Mouse (Mus musculus) heart, adult 8-10 months (tissue): ENCODE measurements around the gene Hs3st4. TPM values are rescaled to one million over a fixed set of nuclear protein-coding genes. Genes with fewer than 3 reads are reported as not detected.

Experiments used
- DNase-seq: peaks from one replicate; pipeline ENCODE4 v3.0.0; 2022; ENCODE audit warnings: low spot score
- total RNA-seq, 4 experiments: library from RNA; stranded (reverse); gene quantifications; 2 replicates each; pipeline ENCODE4 v1.2.4; 2022

The Hs3st4 gene
- total RNA-seq, result under 1 TPM in 2 of 4 experiments, not detected in 2; 0.09 to 0.11 TPM

DNA sequence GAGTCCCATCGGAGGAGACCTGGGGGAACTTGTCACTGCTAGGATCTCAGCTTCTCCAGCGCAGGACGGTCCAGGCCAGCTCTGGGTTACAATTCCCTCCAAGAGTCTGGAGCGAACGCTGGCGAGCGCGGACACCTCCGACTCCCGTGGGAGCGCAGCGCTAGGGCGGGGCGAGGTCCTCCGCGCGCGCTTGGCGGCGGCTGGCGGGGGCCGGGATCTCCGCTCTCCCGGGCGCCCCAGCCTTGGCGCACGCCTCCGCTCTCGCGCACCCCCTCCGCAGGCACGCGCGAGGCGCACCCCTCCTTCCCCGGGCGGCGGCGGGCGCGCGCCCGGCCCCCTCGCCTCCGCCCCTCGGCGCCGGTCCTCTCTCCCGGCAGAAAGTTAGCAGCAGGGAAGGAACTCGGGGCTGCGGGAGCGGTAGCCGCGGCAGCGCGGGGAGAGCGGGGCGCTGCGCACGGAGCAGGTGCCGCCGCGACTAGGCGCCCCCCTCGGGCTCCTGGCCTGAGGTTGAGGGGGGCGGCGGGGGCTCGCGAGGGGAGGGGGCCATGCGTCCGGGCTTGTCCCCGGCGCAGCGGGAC is at the start of gene Hs3st4:
TSS of gene Hs3st4 (plus strand) at position 409 of the 578 bp plus-strand sequence.
- no peak for DNase-seq

DNA sequence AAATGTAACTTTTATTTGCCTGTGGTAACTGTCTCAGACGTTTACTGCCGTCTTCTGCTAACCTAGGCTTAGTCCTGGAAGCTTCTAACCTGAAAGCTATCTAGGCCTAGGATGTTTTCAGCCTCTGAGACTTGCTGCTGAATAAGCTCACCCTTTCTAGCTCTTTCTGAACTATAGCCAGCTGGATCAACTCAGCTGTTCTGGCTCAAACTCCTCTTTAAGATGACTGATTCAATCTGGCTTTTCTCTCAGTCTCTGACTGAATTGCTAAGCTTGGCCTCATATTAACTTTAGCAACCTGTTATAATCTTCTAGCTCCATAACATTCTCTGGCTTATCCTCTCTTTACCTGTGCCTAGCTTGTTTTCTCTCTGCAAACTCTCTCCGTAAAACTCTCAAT is 35.8 kb upstream of the Hs3st4 start:
- peak; percentile 1 for DNase-seq

DNA sequence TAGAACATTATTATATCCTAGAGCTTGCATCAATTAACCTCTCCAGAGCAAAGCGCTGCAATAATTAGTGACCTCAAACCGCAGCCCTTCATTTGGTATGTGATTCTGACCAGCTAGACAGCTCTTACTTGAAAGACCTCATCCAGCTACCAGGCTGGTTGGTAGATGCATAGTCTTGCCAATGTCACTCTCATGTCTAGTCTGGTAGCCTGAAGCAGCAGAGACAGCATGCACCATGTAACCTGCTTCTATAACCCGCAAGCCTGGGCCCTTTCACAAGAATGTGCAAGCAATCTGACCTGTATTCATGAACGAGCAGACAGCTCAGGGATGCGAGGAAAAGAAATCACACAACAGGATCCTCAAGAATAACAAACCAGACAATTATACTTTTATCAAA is 19.6 kb upstream of the Hs3st4 start:
- no peak for DNase-seq

DNA sequence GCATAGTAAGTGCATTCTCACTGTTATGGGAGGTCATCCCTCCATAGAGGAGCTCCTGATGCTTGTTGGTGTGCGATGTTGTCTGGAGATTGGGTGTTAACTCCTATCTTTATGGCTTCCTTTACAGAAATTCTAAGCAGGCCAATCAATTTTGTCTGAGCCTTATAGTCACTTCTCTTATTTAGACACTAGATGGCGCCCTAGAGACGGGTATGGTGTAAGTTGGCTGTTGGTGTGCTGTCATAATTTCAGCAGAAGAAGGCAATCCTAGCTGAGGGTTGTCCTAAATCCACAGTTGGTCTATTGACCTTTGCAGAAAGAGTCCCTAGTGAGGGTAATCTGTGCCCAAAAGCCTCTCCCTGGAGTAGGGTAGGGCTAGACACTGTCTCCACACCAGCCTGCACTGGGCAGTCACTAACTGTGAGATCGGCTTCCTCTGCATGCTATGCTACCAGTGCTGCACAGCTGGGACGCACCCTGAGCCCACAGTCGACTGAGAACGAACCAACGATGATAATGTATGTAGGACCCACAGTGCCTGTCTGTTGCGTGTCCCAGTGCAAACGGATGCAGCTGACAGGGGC is 18.0 kb upstream of the Hs3st4 start:
- DNase-seq, result no peak

DNA sequence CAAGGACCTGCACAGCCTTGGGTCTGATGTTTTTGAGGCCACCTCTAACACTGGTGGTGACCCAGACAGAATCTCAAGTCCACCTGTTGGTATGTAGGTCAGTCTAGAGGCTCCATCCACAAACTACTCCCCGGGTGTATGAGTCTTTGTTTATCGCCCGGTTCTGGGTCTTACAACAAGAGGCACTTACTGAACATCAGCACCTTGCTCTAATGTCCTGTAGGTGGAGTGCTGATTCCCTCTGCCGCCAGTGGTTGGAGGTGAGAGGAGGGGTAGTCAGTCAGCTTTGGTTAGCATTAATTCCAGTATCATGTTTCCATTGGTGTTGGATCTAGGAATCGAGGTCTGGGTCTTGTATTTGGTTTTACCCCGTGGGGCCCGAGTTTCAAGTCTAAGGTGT is 17.2 kb upstream of the Hs3st4 start:
- no peak for DNase-seq

DNA sequence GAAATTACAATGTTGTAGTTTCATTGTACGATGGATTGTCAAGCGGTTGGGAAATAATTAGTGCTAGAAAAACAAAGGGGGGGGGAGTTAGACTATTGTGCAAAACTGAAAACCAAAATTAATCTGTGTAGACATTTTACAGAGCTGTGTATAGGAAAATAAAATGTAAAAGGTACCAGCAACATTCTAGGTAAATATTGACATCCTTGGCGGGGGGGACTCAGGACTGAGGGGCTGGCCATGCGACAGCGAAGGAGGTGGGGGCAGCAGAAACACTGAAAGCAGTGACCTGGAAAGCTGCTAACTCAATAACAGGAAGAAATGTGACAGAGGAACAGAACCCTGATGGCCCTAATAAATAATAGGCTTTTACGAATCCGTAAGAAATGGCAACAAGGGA is 7.2 kb upstream of the Hs3st4 start:
- DNase-seq, result no peak

DNA sequence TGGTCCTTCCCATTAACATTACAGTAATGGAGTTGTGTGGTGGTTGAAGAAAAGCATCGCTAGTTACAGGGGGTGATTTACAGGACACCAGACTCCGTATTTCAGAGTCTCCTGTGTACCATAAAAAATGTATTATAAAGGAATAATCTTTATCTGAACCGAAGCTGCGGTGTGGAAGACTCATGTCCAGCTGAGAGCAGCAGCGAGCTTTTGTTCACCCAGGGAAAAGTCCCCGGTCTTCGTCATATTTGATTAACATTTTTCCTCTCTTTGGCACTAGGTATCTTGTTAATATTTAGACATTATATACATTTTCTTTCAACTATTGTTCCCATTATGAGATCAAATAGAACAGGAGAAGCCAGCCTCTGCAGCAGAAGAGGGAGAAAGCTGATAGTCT is 1.2 kb upstream of the Hs3st4 start:
- no peak for DNase-seq

DNA sequence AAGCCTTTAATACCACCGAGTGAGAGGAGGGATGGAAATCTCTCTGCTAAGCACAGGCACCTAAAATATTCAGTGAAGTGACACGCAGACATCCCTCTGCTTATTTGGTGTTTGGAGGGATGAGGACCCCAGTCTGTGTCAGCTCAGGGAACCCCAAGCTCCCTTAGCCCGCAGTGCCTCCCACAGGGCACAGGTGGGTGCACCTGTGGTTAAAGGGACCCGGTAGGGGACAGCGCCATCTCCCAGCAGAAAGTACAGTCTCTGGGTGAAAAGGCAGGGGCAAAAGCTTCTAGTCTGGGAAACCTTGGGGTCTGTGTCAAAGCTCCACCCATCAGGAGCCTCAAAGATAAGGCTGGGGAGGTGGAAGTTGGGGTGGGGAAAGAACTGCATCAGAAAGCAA is 659 bp upstream of the Hs3st4 start:
- no peak for DNase-seq

DNA sequence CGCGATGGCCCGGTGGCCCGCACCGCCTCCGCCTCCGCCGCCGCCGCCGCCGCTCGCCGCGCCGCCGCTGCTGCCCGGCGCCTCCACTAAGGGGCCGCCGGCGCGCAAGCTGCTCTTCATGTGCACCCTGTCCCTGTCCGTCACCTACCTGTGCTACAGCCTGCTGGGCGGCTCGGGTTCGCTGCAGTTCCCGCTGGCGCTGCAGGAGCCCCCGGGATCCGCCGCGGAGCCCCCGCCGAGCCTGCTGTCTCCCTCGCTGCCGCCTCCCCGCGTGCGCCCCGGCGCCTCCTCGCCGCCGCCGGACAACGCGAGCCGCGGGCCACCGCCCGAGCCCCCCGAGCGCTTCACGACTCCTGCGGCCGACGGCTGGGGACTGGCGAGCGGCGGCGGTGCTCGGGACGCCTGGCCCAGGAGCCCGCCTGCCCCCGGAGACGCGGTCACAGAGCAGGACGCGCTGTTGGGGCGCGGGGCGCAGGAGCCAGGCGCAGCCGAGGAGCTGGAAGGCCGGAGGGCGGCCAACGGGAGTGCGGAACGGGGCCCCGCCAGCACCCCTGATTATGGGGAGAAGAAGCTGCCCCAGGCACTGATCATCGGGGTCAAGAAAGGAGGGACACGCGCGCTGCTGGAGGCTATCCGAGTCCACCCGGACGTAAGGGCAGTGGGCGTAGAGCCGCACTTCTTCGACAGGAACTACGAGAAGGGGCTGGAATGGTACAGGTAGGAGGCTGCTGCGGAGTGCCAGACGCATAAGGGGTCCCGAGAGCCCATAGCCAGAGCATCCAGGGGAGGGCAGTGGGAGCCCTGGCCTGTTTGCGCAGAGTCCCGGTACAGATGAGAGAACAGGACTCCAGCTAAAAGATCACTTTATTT is 743 bp downstream of the Hs3st4 start:
- no peak for DNase-seq

DNA sequence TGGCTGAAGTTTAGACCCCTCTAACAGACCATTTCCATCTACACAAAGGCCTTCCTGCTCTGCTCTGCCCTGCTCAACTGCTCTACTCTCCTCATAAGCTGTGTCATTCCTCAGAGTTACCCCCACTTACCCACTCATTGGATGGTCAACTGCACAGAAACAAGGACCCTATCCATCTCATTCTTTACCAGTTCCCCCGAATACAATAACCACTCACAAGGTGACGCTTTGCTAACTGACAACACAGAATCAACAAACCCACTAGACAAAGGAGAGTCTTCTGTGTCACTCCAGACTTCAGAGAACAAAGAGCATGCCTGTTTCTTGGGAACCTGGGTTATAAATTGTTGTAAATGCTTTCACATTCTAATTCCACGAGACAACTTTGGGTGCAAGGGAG is 9.5 kb downstream of the Hs3st4 start:
- DNase-seq, result no peak

DNA sequence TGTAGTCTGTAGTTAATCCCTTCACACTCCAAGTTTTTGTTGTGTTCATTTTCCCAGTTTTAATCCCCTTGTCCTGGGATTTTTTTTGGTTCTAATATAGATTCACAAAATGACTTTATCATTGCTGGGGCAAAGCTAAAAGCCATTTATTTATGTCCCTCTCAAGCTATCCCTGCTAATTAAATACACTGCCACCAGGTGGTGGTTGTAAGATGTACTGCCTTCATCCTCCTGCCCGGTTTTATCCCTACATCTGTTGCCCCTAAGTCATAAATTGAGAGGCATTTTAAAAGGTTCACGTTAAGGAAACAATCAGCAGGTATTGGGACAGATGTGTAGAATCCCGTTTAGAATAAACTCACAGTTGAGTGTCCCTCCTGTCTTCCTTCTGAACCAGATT is 14.6 kb downstream of the Hs3st4 start:
- DNase-seq, result no peak

DNA sequence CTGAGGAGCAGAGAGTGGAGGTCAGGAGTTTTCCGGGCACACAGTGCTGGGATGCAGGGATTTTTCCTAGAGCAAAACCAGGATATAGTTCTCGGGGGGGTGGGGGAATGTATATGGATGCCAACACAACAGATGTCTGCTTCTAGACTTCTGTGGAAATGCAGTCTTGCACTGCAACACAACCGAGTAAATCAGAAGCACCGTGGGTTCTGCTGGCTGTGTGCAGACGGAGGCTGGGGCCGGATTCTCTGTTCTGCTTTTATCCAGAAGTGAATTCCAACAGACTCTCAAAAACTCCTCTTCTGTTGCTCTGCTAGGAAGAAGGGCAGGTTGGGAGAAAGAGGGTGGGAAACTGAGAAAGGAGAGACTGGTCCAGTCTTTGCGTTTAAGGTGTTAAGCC is 15.9 kb downstream of the Hs3st4 start:
- no peak for DNase-seq

DNA sequence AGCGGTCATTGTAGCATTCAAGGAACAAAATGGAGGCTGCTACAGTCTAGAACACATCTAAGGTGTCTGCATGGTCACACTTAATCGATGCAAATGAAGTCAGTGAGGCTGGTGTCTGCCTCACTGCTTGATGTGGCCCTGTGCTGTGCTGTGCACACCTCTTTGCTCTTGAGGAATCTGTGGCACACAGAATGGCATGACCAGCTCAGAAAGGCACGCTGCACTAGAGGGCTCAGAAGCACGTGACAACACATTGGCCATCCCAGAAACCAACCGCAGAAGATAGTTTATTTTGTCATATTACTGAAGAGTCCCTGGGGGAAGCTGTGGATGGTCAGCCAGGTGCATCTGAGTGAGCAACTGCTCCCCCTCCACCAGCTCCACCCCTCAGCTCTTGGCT is 44.2 kb downstream of the Hs3st4 start:
- no peak for DNase-seq

DNA sequence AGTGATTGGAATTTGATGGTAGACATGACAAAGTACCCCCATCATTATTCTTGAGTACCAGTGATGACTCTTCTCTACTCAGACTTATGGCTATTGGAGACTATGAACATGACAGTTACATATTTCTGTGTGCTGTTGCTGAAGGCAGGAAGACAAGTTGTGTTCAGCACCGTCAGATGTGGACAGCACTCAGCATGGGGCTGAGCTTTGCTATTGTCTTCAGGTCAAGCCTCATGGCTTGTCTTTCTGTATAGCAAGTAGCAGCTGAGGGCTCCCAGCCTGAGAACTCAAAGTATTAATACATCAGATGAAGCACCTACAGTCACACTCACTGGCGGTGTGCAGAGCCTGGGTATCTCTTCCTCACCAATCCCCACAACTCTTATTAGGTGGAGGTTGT is 49.6 kb downstream of the Hs3st4 start:
- no peak for DNase-seq

DNA sequence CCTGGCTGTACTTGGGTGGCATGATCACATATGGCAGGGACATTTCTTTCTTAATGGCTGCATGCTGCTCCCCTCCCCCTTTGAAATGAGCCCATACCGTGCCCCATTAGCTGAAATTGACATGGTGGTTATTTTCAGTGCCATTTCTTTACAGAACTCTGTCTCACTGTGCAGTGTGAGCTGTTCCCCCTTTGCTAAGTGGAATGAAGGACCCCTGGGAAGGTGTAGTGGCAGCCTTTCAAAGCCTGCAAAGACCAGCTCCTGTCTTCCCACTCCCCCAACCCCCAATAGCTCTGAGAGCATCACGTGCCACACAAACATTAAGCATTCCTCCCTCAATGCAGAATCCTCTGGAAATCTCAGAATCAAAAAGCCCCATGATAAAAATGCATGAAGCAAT is 50.7 kb downstream of the Hs3st4 start:
- DNase-seq, result no peak

DNA sequence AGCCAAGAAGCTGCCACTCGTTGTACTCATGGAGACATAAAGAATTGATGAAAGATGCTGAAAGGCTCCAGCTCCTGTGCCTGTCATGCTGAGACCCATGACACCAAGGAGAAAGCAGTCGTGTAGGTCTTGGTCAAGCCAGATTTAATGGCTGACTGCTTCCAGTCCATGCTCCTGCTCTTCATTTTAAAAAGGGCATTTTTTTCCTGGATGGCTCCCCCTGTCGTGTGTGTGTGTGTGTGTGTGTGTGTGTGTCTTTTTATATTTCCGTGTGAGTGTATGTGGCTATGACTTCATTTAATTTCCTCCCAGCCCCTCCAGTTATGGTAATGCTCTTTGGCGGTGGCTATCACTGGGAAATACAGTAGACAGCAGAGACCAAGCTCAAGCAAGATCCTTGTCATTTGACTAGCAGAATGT is 54.6 kb downstream of the Hs3st4 start:
- no peak for DNase-seq

DNA sequence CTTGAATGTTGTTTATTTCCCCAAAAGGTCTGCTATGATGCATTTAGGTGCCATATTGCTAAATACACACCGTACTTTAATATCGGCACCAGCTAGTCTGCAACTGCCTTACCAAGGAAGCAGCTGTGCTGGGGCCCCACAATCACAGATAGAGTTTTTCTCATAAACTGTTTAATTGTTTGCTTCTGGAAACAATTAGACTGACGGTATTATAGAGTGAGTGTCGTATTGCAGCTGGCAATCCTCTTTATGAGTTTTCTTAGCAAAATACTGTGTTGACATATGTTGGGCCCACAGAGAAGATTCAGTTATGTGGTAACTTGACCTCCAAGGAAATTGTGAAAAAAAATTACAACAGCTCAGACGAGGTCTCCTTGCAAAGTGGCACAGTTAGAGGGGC is 56.5 kb downstream of the Hs3st4 start:
- no peak for DNase-seq

DNA sequence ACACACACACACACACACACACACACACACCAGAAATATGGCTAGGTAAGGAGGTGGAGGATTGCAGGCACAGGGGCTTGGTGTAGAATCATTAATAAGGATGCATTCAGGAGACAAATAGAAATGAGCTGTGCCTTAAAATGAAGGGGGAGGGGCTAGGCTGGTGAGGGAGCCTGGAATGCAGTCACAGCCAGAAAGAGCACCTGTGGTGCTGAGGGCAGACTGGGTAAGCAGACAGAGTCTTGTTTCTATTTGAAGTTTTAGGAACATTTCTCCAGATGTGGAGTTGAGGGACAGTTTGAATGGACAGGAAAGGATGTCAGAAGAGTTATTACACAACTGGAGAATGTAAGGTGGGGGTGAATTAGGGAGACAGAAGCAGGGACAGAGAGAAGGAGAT is 64.7 kb downstream of the Hs3st4 start:
- DNase-seq, result no peak

DNA sequence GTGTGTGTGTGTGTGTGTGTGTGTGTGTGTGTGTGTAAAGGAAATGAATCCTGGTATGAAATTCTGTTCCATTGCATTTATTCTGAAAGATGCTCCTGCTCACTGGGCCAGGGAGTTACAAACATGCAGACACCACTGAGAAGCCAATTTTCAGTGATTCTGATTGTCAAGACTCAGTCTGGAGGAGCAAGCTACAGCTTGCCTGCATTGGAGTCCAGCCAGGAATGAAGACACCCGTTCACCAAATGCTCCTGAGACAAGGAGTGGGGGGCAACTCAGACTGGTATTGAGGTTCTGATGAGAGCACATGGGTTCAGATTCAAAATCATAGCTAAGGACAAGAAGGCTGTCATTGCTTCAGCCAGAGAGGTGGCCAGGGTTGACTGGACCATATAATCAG is 66.3 kb downstream of the Hs3st4 start:
- DNase-seq, result no peak

DNA sequence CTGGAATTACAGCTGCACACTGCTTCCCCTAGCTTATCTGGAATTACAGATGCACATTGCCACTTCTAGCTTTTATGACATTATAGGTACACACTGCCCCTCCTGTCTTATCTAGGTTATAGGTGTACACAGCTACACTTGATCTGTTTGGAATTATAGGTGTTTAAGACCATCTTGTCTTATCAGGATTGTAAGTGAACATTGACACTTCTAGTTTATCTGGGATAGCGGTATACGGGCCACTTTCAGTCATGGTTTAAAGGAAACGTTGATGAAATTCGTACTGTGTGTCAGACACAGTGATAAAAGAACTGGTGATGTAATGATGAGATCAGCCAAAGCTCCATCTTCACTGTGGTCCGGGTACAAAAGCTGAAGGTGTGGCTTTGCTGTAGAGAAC is 67.8 kb downstream of the Hs3st4 start:
- no peak for DNase-seq

DNA sequence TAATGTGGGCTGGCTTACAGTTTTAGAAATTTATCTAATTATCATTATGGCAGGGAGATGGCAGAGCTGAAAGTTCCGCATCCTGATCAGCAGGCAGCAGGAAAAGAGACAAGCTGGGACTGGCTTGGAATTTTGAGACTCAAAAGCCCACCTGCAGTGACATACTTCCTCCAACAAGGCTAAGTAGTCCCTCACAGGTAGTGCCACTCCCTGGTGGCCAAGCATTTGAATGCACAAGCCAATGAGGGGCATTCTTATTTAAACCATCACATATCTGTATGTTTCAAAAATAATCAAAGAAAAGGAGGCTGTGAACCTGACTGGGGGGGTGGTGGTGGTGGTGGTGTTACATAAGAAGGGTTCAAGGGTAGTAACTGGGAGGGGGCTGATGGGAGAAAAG is 101.1 kb downstream of the Hs3st4 start:
- no peak for DNase-seq

DNA sequence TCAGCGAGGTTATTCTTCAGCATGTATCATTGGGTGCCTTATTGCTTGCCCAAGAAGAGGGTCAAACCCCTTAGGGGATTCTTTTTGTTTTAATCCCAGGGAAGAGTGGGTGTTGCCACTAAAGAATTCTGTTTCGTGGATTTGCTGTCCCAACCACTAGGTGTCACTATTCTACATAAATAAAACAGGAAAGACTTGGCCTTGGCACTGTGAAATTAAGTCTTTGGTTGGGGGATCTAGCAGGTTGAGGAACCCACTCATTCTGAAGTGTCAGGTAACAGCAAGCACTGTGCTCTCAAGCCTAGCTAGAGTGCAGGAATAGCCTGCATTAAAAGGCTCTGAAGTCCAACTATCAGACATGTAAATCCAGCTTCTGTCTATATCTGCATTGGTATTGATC is 146.3 kb downstream of the Hs3st4 start:
- DNase-seq, result peak; percentile 1

DNA sequence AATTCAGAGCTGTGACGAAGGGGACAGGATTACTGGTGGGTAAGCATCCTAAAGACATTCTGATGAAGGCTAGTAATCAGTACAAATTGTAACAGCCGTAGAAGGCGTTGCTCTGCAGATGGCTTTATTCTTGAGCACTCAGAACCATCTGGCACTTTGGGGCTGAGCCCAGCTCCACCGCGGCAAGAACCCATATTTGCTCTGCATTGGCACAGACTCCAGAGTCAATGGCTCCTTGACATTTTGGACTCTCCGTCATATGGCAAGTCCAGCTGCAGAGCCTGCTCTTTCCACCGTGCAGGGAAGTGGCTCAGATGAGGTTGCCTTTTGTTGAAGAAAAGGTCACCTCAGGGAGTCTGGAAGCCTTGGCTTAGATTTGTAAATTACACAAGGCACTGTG is 148.6 kb downstream of the Hs3st4 start:
- peak; percentile 25 for DNase-seq
